Mouse (Mus musculus): ENCODE results near the gene Spopl.
"Not testable (repeated sequence)": the region's sequence is repeated elsewhere in the genome, so short reads cannot be mapped to it uniquely, and the experiment has no call there.

Spopl gene

DNA sequence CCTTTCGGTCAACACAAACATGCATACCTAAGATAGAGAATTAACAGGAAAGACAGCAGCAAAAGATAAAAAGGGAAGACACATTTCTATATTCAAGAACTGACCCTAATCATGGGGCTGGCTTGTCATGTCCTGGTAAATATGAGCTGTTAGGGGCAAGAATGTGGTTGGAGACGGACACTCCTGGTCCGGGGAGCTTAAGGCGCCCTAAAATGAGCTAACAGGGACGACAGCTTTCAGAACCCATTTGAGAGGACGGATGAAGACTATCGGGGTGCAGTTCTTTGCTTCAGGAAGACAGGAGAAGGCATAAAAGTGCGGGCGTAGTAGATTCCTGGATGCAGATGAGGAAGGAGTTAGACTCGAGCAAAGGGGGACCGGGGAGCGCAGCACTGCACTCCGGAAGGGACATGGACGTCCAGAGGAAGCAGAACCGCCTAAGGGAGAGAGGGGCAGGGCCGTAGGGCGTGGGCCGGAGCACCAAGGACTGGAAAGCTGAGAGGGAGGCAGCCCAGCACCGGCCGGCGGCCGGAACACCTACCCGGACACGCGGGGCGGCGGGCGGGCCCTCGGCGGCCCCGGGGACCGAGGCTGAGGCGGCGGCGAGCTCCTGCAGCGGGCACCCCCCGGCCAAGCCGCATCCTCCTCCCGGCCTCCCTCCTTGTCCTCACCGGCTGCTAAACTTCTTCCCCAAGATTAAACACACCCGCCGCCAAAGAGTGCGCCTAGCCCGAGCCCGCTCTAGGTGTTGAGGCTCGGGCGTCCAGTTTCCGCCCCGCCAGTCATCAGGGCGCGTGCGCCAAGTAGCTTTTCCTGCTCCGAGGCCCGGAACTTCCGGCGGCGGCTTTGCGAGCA, at the start of gene Spopl:
Gene Spopl, minus strand, starts transcription at position 805 of the 855 bp plus-strand sequence.
- DNase-seq (ENCODE audit: low spot score in 2 of 2) = peak; percentile 79 to 83

DNA sequence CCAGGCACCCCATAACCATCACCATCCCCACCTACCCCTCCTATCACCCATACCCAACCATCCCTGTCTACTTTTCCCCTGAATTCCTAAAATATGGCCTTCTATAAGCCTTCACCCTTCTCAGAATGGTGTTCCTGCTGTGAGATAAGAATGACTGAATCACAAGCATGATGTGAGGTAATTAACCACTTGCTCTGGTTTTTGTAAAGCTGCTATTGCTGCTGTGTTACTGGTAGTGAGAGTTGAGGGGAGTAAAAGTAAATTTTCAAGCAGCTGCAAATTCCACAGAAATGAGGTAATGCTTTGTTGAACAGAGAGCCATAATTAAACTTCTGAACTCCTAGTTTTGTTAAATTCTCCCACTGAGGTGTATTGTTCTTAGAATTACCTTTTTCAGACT, 48.2 kb upstream of the Spopl start:
- DNase-seq (ENCODE audit: low spot score in 2 of 2) = no peak

DNA sequence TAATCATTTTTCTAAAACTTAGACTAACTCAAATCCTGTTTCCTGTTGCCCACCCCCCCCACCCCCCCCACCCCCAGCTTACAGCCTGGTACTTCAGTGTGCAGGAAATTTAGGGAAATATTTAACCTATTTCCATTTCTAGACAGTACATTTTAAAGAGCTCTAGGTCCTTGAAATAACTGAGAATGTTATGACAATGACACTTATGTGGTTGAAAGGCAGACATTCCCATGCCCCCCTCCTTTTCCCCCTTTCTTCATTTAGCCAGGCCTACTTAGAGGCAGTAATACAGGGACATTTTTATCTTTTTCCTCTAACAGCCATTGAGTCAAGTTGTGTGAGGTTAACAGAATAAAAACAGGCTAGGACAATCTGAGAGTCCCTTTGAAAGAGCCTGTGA, 46.1 kb upstream of the Spopl start:
- no peak for DNase-seq (ENCODE audit: low spot score in 2 of 2)

DNA sequence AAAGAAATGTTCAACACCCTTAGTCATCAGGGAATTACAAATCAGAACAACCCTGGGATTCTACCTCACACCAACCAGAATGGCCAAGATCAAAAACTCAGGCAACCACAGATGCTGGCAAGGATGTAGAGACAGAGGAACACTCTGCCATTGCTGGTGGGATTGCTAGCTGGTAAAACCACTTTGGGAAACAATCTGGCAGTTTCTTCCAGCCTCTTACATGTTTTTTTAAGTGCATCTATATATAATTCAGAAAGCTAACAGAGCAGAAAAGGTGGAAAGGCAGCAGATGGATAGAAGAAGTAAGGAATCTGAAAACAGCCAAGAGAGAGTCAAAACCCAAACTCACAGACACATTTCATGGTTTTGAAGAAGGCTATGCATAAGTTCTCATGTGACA, 33.5 kb upstream of the Spopl start:
- DNase-seq (ENCODE audit: low spot score in 2 of 2) = no peak

- no peak for DNase-seq (ENCODE audit: low spot score in 2 of 2)
Observed at GRCm38 (mm10) chr2:23588769-23589168, 16.9 kb upstream of the Spopl start.

GRCm38 (mm10) chr2:23572157-23572532, 239 bp upstream of the Spopl start:
- not testable (repeated sequence) for DNase-seq (ENCODE audit: low spot score in 2 of 2)

DNA sequence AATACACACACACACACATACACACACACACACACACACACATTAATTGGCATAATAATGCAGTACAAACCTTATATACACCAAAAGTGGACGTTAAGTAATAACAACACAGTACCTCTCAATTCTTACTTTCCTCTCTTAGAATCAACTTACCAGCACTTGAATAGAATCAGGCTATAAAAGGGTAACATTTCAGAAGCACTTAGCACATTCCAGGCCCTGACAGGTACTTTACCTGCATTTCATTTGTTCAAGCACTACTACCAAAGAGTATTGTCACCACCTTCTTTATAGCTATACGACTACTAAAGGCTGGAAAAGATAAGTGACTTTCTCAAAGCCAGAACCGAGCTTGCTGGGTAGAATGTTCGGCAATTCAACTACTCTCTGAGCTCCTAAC, 1.3 kb downstream of the Spopl start:
- no peak for DNase-seq (ENCODE audit: low spot score in 2 of 2)

DNA sequence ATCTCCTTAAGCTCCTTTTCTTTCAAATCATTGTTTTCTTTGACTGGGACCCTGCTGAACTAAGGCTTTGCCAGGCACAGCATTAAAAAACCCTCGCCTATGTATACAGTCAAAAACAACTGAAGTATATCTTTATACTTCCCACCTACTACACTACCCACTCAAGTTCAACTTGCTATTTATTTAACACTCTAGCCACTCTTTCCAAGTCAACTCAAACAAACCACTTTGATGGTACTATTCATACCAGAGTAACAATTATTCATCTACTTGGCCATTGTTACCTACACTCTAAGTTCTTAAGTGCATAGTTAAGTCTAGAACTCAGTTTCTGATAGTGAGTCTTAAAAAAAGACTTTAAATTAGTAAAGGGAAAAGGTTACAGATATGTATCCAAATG, 3.1 kb downstream of the Spopl start:
- DNase-seq (ENCODE audit: low spot score in 2 of 2) = no peak

DNA sequence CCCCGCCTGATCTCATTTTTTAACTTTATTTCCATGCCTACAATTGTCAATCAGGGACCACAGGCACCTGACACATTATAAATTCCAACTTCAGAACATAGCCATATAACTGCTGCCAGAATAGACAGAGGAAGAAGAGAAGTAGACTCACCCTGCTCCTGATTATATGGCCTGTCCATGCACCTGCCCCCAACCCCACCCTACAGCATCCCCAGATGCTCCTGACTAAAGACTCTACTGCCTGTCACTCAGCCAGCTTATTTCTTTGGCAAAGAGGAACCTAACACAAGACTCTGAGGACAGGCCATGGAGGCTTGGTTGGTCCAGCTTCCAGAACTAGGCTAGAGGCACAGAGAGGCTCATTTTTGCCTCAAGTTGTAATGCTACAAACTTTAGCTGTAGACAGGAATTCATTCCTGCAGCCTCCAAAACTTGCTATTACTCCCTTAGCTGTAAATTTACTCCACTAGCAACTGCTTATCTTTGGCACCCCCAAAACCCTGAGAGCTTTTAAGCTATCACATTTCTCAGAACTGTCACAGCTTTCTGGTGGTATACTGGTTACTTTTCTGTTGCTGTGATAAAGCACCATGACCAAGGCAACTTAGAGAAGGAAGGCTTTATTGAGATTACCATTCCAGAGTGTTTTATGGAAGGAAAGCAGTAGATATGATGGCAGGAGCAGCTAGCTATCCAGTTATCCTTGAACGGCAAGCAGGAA, 6.7 kb downstream of the Spopl start:
- no peak for DNase-seq (ENCODE audit: low spot score in 2 of 2)

GRCm38 (mm10) chr2:23562898-23563297, 9.0 kb downstream of the Spopl start:
- DNase-seq (ENCODE audit: low spot score in 2 of 2) = no peak

- no peak for DNase-seq (ENCODE audit: low spot score in 2 of 2)
Observed at GRCm38 (mm10) chr2:23559186-23559585, 12.7 kb downstream of the Spopl start.

DNA sequence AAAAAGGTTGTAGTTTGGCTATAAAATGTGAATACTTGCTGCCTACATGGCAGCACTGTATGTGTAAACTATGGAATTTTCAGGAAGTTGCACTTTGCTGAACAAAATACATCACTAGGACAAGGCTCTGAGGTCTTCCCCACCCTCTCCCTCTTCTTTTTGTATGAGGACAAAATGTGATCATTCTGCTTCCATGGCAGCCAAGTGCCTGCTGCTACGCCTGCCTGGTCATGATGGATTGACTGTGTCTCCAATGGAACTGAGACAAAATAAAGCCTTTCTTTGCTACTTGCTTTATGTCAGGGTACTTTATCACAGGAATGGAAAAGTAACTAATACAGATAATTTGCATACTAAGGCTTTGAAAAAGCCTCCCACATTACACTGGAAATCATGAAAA, 20.7 kb downstream of the Spopl start:
- DNase-seq (ENCODE audit: low spot score in 2 of 2) = no peak

GRCm38 (mm10) chr2:23547220-23547619, 24.7 kb downstream of the Spopl start:
- DNase-seq (ENCODE audit: low spot score in 2 of 2) = no peak

DNA sequence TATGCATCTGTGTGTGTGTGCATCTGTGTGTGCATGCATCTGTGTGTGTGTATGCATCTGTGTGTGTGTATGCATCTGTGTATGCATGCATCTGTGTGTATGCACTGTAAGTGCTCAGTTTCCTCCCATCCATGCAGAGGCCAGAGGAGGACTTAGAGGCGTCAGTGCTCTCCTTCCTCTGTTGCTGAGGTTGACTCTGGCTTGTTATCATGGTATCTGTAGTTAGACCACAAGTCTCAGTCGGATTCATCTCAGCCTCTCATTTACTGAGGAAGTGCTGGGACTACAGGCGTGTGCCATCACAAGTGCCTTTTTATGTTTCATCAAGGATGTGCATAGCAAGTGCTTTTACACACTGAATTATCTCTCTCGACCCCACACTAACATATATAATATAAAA, 31.9 kb downstream of the Spopl start:
- DNase-seq (ENCODE audit: low spot score in 2 of 2) = no peak

DNA sequence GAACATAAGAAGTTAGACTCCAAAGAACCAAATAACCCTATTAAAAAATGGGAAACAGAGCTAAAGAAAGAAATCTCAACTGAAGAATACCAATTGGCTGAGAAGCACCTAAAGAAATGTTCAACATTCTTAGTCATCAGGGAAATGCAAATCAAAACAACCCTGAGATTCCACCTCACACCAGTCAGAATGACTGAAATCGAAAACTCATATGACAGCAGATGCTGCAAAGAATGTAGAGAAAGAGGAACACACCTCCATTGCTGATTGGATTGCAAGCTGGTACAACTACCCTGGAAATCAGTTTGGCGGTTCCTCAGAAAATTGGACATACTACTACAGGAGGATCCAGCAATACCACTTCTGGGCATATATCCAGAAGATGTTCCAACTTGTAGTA, 44.2 kb downstream of the Spopl start:
- DNase-seq (ENCODE audit: low spot score in 2 of 2) = not testable (repeated sequence)

GRCm38 (mm10) chr2:23505141-23505540, 66.8 kb downstream of the Spopl start:
- no peak for DNase-seq (ENCODE audit: low spot score in 2 of 2)

DNA sequence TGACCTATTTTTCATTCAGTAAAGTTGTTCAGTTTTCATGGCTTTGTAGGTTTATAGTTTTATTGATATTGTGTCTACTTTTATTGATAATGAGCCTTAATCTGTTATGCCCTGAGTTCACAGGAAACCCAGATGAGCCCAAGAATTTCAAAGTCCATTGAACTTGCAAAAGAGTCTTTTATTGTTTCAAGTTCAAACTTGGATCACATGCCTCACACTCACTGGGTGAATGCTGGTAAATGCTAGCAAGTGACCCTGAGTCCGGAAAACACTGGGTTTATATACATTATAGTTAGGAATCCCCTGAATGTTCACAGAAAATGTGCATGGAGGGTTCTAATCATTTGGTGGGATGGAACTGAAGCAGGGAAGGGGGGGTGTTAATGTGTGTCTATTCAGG, 90.2 kb downstream of the Spopl start:
- no peak for DNase-seq (ENCODE audit: low spot score in 2 of 2)

DNA sequence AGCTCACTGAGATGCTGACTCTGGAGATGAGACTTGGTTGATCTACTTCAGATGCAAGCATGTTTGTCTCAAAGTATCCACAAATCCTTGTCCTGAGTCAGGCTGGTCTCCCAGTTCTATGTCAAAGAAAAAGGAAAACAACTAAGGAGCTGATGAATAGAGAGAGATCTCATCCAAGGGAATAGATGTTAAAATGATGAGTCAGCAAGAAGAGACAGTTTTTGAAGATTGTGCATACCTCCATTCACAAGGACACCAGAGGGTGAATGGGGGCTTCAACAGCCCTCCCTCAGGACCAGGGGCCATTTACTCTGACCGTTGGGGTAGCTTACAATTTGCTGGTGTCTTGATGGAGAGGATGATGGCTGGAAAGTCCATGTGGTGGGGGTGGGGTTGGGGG, 104.4 kb downstream of the Spopl start:
- no peak for DNase-seq (ENCODE audit: low spot score in 2 of 2)

- DNase-seq (ENCODE audit: low spot score in 2 of 2) = no peak
Observed at GRCm38 (mm10) chr2:23457452-23457851, 114.5 kb downstream of the Spopl start.

All from heart, adult 9 months (tissue).